Comparison of ENCODE assay signal across 8 mouse cellular contexts in genomic region chr7:35740489-35741230, GRCm38 (mm10). TPM values are rescaled to one million over a fixed set of nuclear protein-coding genes. Genes with fewer than 3 reads are reported as not detected.
DNase-seq lines count a peak whose midpoint lies in the region; ATAC-seq and TF ChIP-seq lines count a peak whose summit lies in the region.

No protein-coding gene starts in this region.

- intact Hi-C loops in heart, postnatal 14 days (cut with DNase I): loop anchor here (2.0 kb wide), 1 partner anchor 54 kb away; no protein-coding TSS in a partner anchor

- no peak overlapping the region for H3K9ac ChIP-seq in heart, embryonic 11.5 days (ENCODE audit: low read depth, low read length)
- H3K9ac ChIP-seq in ES-E14 (ENCODE audit: insufficient read depth, low read depth, low read length, poor library complexity, severe bottlenecking): no peak overlapping the region
- H3K9ac ChIP-seq in kidney, postnatal 0 days (ENCODE audit: low read depth, low read length): no peak overlapping the region

- no peak overlapping the region for H3K27ac ChIP-seq in heart, embryonic 11.5 days (ENCODE audit: low read depth, low read length)
- H3K27ac ChIP-seq in ES-E14 (ENCODE audit: insufficient read depth, low read depth, low read length, poor library complexity, severe bottlenecking): no peak overlapping the region
- H3K27ac ChIP-seq in cortical plate, adult 2 months (ENCODE audit: insufficient read depth, low read length): no peak overlapping the region
- H3K27ac ChIP-seq in kidney, postnatal 0 days: no peak overlapping the region

- in situ Hi-C loops in ES-E14 (cut with MboI; ENCODE audit: low sequenced_read_pairs in 2 of 2, unreplicated experiment in 2 of 2): no loop called here

- H3K4me3 ChIP-seq in heart, embryonic 11.5 days (ENCODE audit: low read depth, low read length): no peak overlapping the region
- H3K4me3 ChIP-seq in ES-E14 (ENCODE audit: insufficient read depth in 1 of 2, low read depth in 1 of 2, low read length in 2 of 2, poor library complexity in 1 of 2, severe bottlenecking in 1 of 2): no peak overlapping the region
- no peak overlapping the region for H3K4me3 ChIP-seq in cortical plate, adult 2 months (ENCODE audit: insufficient read depth, low read length)
- H3K4me3 ChIP-seq in kidney, postnatal 0 days (replicated peaks; ENCODE audit: low read depth, low read length): no peak overlapping the region

- no peak for TF ChIP-seq POLR2A in cortical plate, adult 2 months (IDR thresholded peaks at IDR 0.05; ENCODE audit: extremely low read depth, insufficient read depth, low read length)

- peak; percentile 43; the same call in 1 of the 2 replicates for TF ChIP-seq CTCF in cortical plate, adult 2 months (IDR thresholded peaks at IDR 0.05; ENCODE audit: extremely low read depth, insufficient read depth, low read length)
- peak; percentile 80 for TF ChIP-seq CTCF in kidney, postnatal 0 days (IDR thresholded peaks at IDR 0.05; ENCODE audit: low read depth)

- WGBS in heart, embryonic 11.5 days (ENCODE audit: insufficient replicate concordance): 81% methylated on average over 5 of the region's 5 CpGs
- 41% methylated on average over 5 of the region's 5 CpGs for WGBS in kidney, postnatal 0 days

- H3K27me3 ChIP-seq in heart, embryonic 11.5 days (ENCODE audit: control insufficient read depth, insufficient read depth, low read length): no peaks in the 10 kb centered on the region
- no peaks in the 10 kb centered on the region for H3K27me3 ChIP-seq in kidney, postnatal 0 days (ENCODE audit: insufficient read depth, low read length)

- H3K4me2 ChIP-seq in heart, embryonic 11.5 days: no peak overlapping the region
- no peak overlapping the region for H3K4me2 ChIP-seq in kidney, postnatal 0 days (ENCODE audit: low read length)

- H3K36me3 ChIP-seq in heart, embryonic 11.5 days (ENCODE audit: control insufficient read depth, insufficient read depth, low read length): 0 out of 2 replicates have a peak, but pooled peaks cover 2% of the 10 kb centered on the region
- peaks cover 4% of the 10 kb centered on the region; the same call in 1 of the 2 replicates for H3K36me3 ChIP-seq in ES-E14 (ENCODE audit: control insufficient read depth, insufficient read depth, low read length, poor library complexity, severe bottlenecking)
- H3K36me3 ChIP-seq in kidney, postnatal 0 days (ENCODE audit: insufficient read depth, low read length): 0 out of 2 replicates have a peak, but pooled peaks cover 4% of the 10 kb centered on the region

- peaks cover 2% of the 10 kb centered on the region; the same call in 1 of the 2 replicates for H3K9me3 ChIP-seq in heart, embryonic 11.5 days (replicated peaks; ENCODE audit: control insufficient read depth, low read length)
- no peaks in the 10 kb centered on the region for H3K9me3 ChIP-seq in ES-E14 (ENCODE audit: control insufficient read depth, insufficient read depth, low read depth, low read length)
- no peaks in the 10 kb centered on the region for H3K9me3 ChIP-seq in kidney, postnatal 0 days (replicated peaks; ENCODE audit: low read length)

- ATAC-seq in heart, embryonic 11.5 days (replicated peaks; ENCODE audit: insufficient number of reproducible peaks, low FRiP score, low TSS enrichment): no peak
- no peak for ATAC-seq in kidney, postnatal 0 days (replicated peaks; ENCODE audit: low FRiP score, low read depth)
- 0 out of 2 replicates have a peak, but pooled peaks have one; percentile 57 for ATAC-seq in megakaryocyte-erythroid progenitor cell, adult 5-6 weeks (replicated peaks; ENCODE audit: low FRiP score, low TSS enrichment, poor library complexity, severe bottlenecking)

- no peaks in the 10 kb centered on the region for H3K4me1 ChIP-seq in heart, embryonic 11.5 days (ENCODE audit: control insufficient read depth, insufficient read depth, low read length)
- no peaks in the 10 kb centered on the region for H3K4me1 ChIP-seq in ES-E14 (ENCODE audit: control insufficient read depth in 2 of 2, insufficient read depth in 2 of 2, low read length in 2 of 2, poor library complexity in 1 of 2)
- H3K4me1 ChIP-seq in cortical plate, adult 2 months (ENCODE audit: control insufficient read depth, insufficient read depth, low read length): peaks cover 7% of the 10 kb centered on the region; the same call in 1 of the 2 replicates
- H3K4me1 ChIP-seq in kidney, postnatal 0 days (replicated peaks; ENCODE audit: insufficient read depth, low read length): no peaks in the 10 kb centered on the region

- peak; percentile 39 to 64 for DNase-seq in heart, postnatal 14 days
- peak; percentile 52 for DNase-seq in 3T3-L1 (ENCODE audit: low read depth, low spot score)
- peak; percentile 58 for DNase-seq in ES-E14 (ENCODE audit: low read depth, low spot score)
- DNase-seq in kidney, postnatal 0 days (ENCODE audit: low spot score): peak; percentile 54
- peak; percentile 67 to 79 for DNase-seq in thymus, postnatal 36 days

TF ChIP-seq in ES-E14, 5 proteins besides CTCF, POLR2A, EP300 and RAD21:
- TF ChIP-seq ZNF384 (IDR thresholded peaks at IDR 0.05; ENCODE audit: low read depth, low read length) (no peak), CHD2 (IDR thresholded peaks at IDR 0.05; ENCODE audit: low read depth, low read length) (no peak), HCFC1 (IDR thresholded peaks at IDR 0.05; ENCODE audit: borderline replicate concordance, insufficient read depth, low read length) (no peak), ZC3H11A (IDR thresholded peaks at IDR 0.05; ENCODE audit: borderline replicate concordance, low read depth, low read length) (no peak), MAFK (IDR thresholded peaks at IDR 0.05; ENCODE audit: insufficient read depth, low read depth, low read length) (no peak)

RNA-seq across cellular contexts. Expression of gene Dpy19l3, which starts 13.6 kb away (rescaled TPM):
- total RNA-seq in heart, postnatal 14 days (2021): 1 to 10 TPM; 6.3 to 8.2 TPM
- polyA plus RNA-seq in heart, embryonic 11.5 days (2014; fragmentation: Nextera tagmentation; extraction: Ambion mirVana): 15.9 and 17.9 TPM in 2 replicates
- total RNA-seq in ES-E14 (2012; rRNA removed): 39.5 and 55.3 TPM in 2 replicates
- polyA plus RNA-seq in cortical plate, adult 2 months (2012; rRNA removed): 20.8 and 21.3 TPM in 2 replicates
- 21.3 and 23.9 TPM in 2 replicates for polyA plus RNA-seq in kidney, postnatal 0 days (2015; fragmentation: Nextera tagmentation; extraction: Ambion mirVana)
- total RNA-seq in megakaryocyte-erythroid progenitor cell, adult 5-6 weeks (2014; fragmentation: Nextera tagmentation): 12.3 and 15.0 TPM in 2 replicates
- total RNA-seq in megakaryocyte-erythroid progenitor cell, adult 5-6 weeks (2017): 8.1 and 11.0 TPM in 2 replicates
